Mouse (Mus musculus): ENCODE results near the gene Ppm1h. TPM values are rescaled to one million over a fixed set of nuclear protein-coding genes. Genes with fewer than 3 reads are reported as not detected.

Gene Ppm1h
- total and polyA plus RNA-seq, 2 experiments from 2014 or later = 50.3 to 60.2 TPM

DNA sequence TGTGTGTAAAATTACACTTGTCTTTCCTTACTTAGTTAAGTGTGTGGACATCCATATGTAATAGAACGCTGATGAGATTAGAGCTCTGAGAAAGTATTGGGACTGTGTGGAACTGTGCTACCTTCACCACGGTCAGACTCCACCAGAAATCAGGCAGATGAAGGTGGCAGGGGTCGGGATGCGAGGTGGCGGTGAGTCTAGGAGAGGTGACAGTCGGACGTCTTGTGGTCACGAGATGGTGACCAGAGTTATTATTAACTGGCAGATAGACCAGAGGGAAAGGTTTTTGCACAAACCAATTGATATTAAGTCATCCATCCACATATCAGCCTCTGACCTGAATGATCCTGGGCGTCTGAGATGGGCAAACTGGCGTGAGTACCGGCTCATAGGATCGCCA, 70.5 kb downstream of the Ppm1h start:
- Histone ChIP-seq H3K4me3 (ENCODE audit: low read length) (no peak overlapping the region), H3K4me1 (ENCODE audit: insufficient read depth, low read length) (peaks cover 13% of the 10 kb centered on the region), H3K4me2 (ENCODE audit: low read depth, low read length) (no peak overlapping the region), H3K36me3 (ENCODE audit: insufficient read depth, low read length) (no peaks in the 10 kb centered on the region), H3K9ac (replicated peaks; ENCODE audit: low read length) (no peak overlapping the region), H3K9me3 (ENCODE audit: low read length) (no peaks in the 10 kb centered on the region), H3K27ac (0 out of 2 replicates have a peak overlapping the region, but pooled peaks have one; percentile 45), H3K27me3 (ENCODE audit: insufficient read depth, low read length) (no peaks in the 10 kb centered on the region)
- 81% methylated on average over 12 of the region's 12 CpGs for WGBS
- ATAC-seq (no peak), DNase-seq (ENCODE audit: low spot score) (no peak)
- TF ChIP-seq CTCF (IDR thresholded peaks at IDR 0.05; ENCODE audit: low read depth) = no peak

DNA sequence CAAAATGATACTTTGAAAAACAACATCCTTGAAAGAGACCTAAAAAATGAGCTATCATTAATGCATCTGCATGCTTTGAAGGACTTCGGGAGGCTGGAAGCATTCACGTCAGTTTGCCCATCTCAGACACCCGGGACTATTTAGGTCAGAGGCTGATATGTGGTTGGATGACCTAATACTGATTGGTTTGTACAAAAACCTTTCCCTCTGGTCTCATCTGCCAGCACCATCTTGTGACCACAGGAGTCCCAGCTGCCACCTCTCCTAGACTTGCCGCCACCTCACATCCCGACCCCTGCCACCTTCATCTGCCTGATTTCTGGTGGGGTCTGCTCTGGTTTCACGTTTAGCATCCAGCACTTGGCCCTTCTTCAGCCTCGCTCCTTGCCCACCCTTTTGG, 71.3 kb downstream of the Ppm1h start:
- H3K9ac ChIP-seq (replicated peaks; ENCODE audit: low read length) = no peak overlapping the region
- H3K4me3 ChIP-seq (ENCODE audit: low read length) = no peak overlapping the region
- no peaks in the 10 kb centered on the region for H3K9me3 ChIP-seq (ENCODE audit: low read length)
- 78% methylated on average over 7 of the region's 7 CpGs for WGBS
- no peak for DNase-seq (ENCODE audit: low spot score)
- no peak for ATAC-seq
- no peak overlapping the region for H3K4me2 ChIP-seq (ENCODE audit: low read depth, low read length)
- H3K27ac ChIP-seq = no peak overlapping the region
- peaks cover 13% of the 10 kb centered on the region for H3K4me1 ChIP-seq (ENCODE audit: insufficient read depth, low read length)
- TF ChIP-seq CTCF (IDR thresholded peaks at IDR 0.05; ENCODE audit: low read depth) = no peak
- no peaks in the 10 kb centered on the region for H3K27me3 ChIP-seq (ENCODE audit: insufficient read depth, low read length)
- H3K36me3 ChIP-seq (ENCODE audit: insufficient read depth, low read length) = no peaks in the 10 kb centered on the region

- Histone ChIP-seq H3K4me1 (ENCODE audit: insufficient read depth, low read length) (peaks cover 11% of the 10 kb centered on the region), H3K9ac (replicated peaks; ENCODE audit: low read length) (no peak overlapping the region), H3K4me2 (ENCODE audit: low read depth, low read length) (no peak overlapping the region; the same call in 1 of the 2 replicates), H3K9me3 (ENCODE audit: low read length) (no peaks in the 10 kb centered on the region), H3K4me3 (ENCODE audit: low read length) (no peak overlapping the region), H3K27me3 (ENCODE audit: insufficient read depth, low read length) (no peaks in the 10 kb centered on the region), H3K36me3 (ENCODE audit: insufficient read depth, low read length) (no peaks in the 10 kb centered on the region), H3K27ac (no peak overlapping the region)
- no peak for DNase-seq (ENCODE audit: low spot score)
- ATAC-seq = no peak
- WGBS = 30% methylated on average over 17 of the region's 17 CpGs
- no peak for TF ChIP-seq CTCF (IDR thresholded peaks at IDR 0.05; ENCODE audit: low read depth)
Measured at GRCm38 (mm10) chr10:122752950-122753923, 74.7 kb downstream of the Ppm1h start.

GRCm38 (mm10) chr10:122753924-122754307, 75.4 kb downstream of the Ppm1h start:
- Histone ChIP-seq H3K4me2 (ENCODE audit: low read depth, low read length) (no peak overlapping the region), H3K27me3 (ENCODE audit: insufficient read depth, low read length) (no peaks in the 10 kb centered on the region), H3K4me3 (ENCODE audit: low read length) (no peak overlapping the region), H3K9me3 (ENCODE audit: low read length) (no peaks in the 10 kb centered on the region), H3K9ac (replicated peaks; ENCODE audit: low read length) (no peak overlapping the region), H3K27ac (no peak overlapping the region), H3K4me1 (ENCODE audit: insufficient read depth, low read length) (peaks cover 9% of the 10 kb centered on the region), H3K36me3 (ENCODE audit: insufficient read depth, low read length) (no peaks in the 10 kb centered on the region)
- no peak for TF ChIP-seq CTCF (IDR thresholded peaks at IDR 0.05; ENCODE audit: low read depth)
- ATAC-seq (no peak), DNase-seq (ENCODE audit: low spot score) (no peak)
- WGBS = 18% methylated on average over 2 of the region's 2 CpGs

DNA sequence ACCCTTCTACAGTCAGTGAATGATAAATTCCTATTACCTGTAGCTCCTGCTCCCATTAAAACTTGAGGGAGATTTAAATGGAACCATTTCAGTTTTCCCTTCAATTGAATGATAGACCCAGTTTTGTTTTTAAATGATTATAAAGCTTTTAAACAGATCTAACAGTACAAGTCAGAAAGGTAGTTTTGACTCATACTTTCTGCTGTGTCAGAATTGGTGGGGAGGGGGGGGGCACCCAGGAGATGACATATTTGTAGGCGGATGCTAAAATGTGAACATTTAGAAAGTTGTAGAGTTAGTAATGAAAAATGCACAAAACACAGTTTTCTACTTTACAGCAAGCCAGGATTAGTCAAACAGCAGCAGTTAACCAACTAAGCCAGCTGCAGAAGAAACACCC, 76.4 kb downstream of the Ppm1h start:
- ATAC-seq (no peak), DNase-seq (ENCODE audit: low spot score) (no peak)
- H3K36me3 ChIP-seq (ENCODE audit: insufficient read depth, low read length) = no peaks in the 10 kb centered on the region
- H3K27me3 ChIP-seq (ENCODE audit: insufficient read depth, low read length) = no peaks in the 10 kb centered on the region
- no peaks in the 10 kb centered on the region for H3K9me3 ChIP-seq (ENCODE audit: low read length)
- H3K4me3 ChIP-seq (ENCODE audit: low read length) = no peak overlapping the region
- H3K27ac ChIP-seq = no peak overlapping the region
- no peak overlapping the region for H3K9ac ChIP-seq (replicated peaks; ENCODE audit: low read length)
- WGBS = 97% methylated on average over 1 of the region's 1 CpGs
- no peak for TF ChIP-seq CTCF (IDR thresholded peaks at IDR 0.05; ENCODE audit: low read depth)
- H3K4me2 ChIP-seq (ENCODE audit: low read depth, low read length) = no peak overlapping the region
- peaks cover 9% of the 10 kb centered on the region for H3K4me1 ChIP-seq (ENCODE audit: insufficient read depth, low read length)

DNA sequence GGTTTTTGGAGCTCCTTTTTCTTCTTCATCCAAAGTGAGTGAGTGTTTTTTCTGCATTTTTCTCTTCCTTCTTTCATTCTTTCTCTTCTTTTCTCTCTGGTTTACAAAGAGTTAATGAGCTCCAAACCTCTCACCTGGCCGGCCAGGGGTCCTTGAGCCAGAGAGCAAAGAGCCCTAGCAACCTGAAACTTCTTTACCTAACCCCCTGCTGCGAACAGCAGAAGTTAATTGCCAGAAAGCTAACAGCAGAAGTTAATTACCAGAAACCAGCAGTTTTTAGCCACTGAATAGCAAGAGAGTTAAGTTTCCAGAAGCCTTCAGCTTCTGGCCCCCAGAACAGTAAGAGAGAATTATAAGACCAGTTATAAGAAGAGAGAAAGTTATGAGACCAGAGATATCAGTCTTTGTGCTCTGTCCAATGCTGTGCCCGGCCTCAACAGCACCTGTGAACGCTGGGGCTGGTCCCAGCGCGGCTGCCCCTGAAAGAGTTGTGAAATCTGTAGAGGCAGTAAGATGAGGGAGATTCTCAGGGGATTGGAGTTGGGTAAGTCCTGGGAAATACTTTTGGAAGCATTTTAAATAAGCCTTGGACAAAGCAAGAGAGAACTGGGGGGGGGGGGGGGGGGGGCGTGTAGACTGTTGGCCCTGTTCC, 78.4 kb downstream of the Ppm1h start:
- WGBS = 19% methylated on average over 6 of the region's 7 CpGs
- DNase-seq (ENCODE audit: low spot score) = no peak
- TF ChIP-seq CTCF (IDR thresholded peaks at IDR 0.05; ENCODE audit: low read depth) = no peak
- Histone ChIP-seq H3K27me3 (ENCODE audit: insufficient read depth, low read length) (no peaks in the 10 kb centered on the region), H3K4me2 (ENCODE audit: low read depth, low read length) (no peak overlapping the region), H3K4me1 (ENCODE audit: insufficient read depth, low read length) (peaks cover 9% of the 10 kb centered on the region), H3K4me3 (ENCODE audit: low read length) (no peak overlapping the region), H3K9me3 (ENCODE audit: low read length) (no peaks in the 10 kb centered on the region), H3K36me3 (ENCODE audit: insufficient read depth, low read length) (no peaks in the 10 kb centered on the region), H3K9ac (replicated peaks; ENCODE audit: low read length) (no peak overlapping the region), H3K27ac (no peak overlapping the region)
- ATAC-seq = no peak

Data from hindbrain, postnatal 0 days (tissue).